Mouse (Mus musculus): ENCODE measurements around the gene Olfr27.

- no peak for TF ChIP-seq GATA1 (IDR thresholded peaks at IDR 0.05; ENCODE audit: low read length)
- TF ChIP-seq TAL1 (IDR thresholded peaks at IDR 0.05; ENCODE audit: low read length): no peak
Observed at GRCm38 (mm10) chr9:39078787-39079186, 49.1 kb upstream of the Olfr27 start, which contains the start of gene Olfr938.
